Mouse (Mus musculus): ENCODE measurements around the gene Mst1r. TPM values are rescaled to one million over a fixed set of nuclear protein-coding genes. Genes with fewer than 3 reads are reported as not detected.
A peak's percentile ranks its signal among the peaks of the same experiment; 100 is the strongest.

Gene Mst1r
- polyA plus RNA-seq, 1 experiment from 2014 or later: 2.8 TPM

DNA sequence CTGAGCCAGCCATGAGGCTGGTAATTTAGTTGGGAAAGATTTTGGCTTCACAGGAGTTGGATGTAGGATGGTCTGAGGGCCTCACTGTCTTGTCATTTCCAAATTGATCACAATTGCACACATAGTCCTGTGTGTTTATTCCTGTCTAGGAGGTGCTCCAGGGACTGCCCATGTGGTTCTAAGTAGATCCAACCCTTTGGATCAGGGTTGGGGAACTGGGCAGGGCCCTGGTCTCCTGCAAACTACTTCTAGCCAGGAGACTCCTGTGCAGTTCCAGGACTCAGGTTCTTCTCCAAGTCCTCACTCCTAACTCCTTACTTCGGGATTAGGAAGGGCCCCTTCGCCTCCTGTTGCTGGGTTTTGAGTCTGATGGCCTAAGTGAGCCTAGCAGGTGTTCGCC is 28.7 kb downstream of the Mst1r start, which contains the start of gene Camkv:
TSS of gene Camkv (plus strand) at position 301 of the 400 bp plus-strand sequence.
- Histone ChIP-seq H3K4me3 (ENCODE audit: low read depth, low read length) (peak within 1 kb of the TSS; percentile 44), H3K9ac (ENCODE audit: low read depth, low read length) (peak within 1 kb of the TSS; percentile 65), H3K27ac (replicated peaks; ENCODE audit: low read depth, low read length) (no peak within 1 kb of the TSS), H3K36me3 (ENCODE audit: control insufficient read depth, insufficient read depth, low read length) (no peaks in the 10 kb centered on the region), H3K9me3 (ENCODE audit: control insufficient read depth, low read length) (no peaks in the 10 kb centered on the region), H3K4me1 (ENCODE audit: control insufficient read depth, insufficient read depth, low read length) (peaks cover 8% of the 10 kb centered on the region; the same call in 1 of the 2 replicates), H3K27me3 (replicated peaks; ENCODE audit: control insufficient read depth, insufficient read depth, low read length) (0 out of 2 replicates have a peak, but pooled peaks cover 16% of the 10 kb centered on the region), H3K4me2 (ENCODE audit: low read depth, low read length) (peak within 1 kb of the TSS; percentile 74)
- ATAC-seq (ENCODE audit: low read depth) (no peak), DNase-seq (ENCODE audit: low spot score) (no peak)
- 15% methylated on average over 3 of the region's 3 CpGs for WGBS

DNA sequence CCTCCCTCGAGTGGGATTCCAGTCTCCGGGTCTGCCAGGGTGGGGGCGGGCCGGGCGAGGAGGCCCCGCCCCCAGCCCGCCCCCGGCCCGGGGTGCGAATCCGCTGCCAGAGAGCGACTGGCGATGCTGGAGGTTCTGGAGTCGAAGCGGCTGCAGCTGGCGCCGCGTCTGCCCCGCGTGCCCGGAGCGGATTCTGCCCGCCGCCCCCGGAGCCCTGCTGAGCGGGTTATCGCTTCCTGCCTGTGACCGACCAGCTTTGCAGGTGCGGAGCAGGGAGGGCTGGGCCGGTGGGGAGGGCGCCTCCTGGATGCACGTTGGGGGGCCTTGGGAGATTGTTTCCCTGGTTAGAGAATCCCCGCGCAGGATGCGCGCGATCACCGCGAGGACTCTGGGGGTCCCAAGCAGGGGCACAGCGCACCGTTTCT is 29.1 kb downstream of the Mst1r start:
- 0% methylated on average over 15 of the region's 41 CpGs for WGBS
- ATAC-seq (ENCODE audit: low read depth) (peak; percentile 60), DNase-seq (ENCODE audit: low spot score) (no peak)
- Histone ChIP-seq H3K36me3 (ENCODE audit: control insufficient read depth, insufficient read depth, low read length) (no peaks in the 10 kb centered on the region), H3K9ac (ENCODE audit: low read depth, low read length) (peak overlapping the region; percentile 65), H3K27me3 (replicated peaks; ENCODE audit: control insufficient read depth, insufficient read depth, low read length) (0 out of 2 replicates have a peak, but pooled peaks cover 16% of the 10 kb centered on the region), H3K4me2 (ENCODE audit: low read depth, low read length) (peak overlapping the region; percentile 74), H3K4me3 (ENCODE audit: low read depth, low read length) (peak overlapping the region; percentile 44), H3K9me3 (ENCODE audit: control insufficient read depth, low read length) (no peaks in the 10 kb centered on the region), H3K27ac (replicated peaks; ENCODE audit: low read depth, low read length) (no peak overlapping the region), H3K4me1 (ENCODE audit: control insufficient read depth, insufficient read depth, low read length) (peaks cover 8% of the 10 kb centered on the region; the same call in 1 of the 2 replicates)

DNA sequence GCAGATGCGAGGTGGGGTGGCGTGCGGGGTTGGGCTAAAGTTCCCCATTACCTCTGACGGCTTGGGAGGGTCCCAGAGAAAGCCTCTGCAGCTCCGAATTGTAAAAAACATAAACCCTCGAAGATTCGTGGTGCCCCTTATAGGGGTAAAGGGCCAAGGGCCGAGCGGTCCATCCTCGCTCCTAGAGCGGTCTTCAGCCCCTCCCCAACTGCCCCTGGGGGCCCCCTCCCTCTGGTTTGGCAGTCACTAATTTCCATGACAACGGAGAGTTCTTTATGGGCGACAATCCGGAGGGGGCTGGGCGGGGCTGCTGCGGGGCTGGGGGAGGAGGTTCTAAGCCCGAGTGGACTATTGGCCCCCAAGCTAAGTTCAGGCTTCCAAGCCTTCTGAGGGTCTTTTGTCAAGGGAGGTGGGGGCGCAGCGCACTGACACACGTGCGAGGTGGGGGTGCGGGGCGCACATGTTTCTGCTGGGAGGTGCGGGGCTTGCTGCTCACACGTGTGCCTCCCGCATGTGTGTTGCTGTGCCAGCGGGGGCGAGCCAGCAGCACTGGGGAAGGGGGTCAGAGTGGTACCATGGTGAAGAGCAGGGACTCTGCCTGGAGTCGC is 29.6 kb downstream of the Mst1r start:
- Histone ChIP-seq H3K4me1 (ENCODE audit: control insufficient read depth, insufficient read depth, low read length) (peaks cover 8% of the 10 kb centered on the region; the same call in 1 of the 2 replicates), H3K9me3 (ENCODE audit: control insufficient read depth, low read length) (no peaks in the 10 kb centered on the region), H3K27me3 (replicated peaks; ENCODE audit: control insufficient read depth, insufficient read depth, low read length) (0 out of 2 replicates have a peak, but pooled peaks cover 16% of the 10 kb centered on the region), H3K36me3 (ENCODE audit: control insufficient read depth, insufficient read depth, low read length) (no peaks in the 10 kb centered on the region), H3K4me2 (ENCODE audit: low read depth, low read length) (peak overlapping the region; percentile 74), H3K4me3 (ENCODE audit: low read depth, low read length) (peak overlapping the region; percentile 44), H3K9ac (ENCODE audit: low read depth, low read length) (peak overlapping the region; percentile 65), H3K27ac (replicated peaks; ENCODE audit: low read depth, low read length) (no peak overlapping the region)
- ATAC-seq (ENCODE audit: low read depth) (peak; percentile 48), DNase-seq (ENCODE audit: low spot score) (no peak)
- WGBS: 1% methylated on average over 28 of the region's 29 CpGs

DNA sequence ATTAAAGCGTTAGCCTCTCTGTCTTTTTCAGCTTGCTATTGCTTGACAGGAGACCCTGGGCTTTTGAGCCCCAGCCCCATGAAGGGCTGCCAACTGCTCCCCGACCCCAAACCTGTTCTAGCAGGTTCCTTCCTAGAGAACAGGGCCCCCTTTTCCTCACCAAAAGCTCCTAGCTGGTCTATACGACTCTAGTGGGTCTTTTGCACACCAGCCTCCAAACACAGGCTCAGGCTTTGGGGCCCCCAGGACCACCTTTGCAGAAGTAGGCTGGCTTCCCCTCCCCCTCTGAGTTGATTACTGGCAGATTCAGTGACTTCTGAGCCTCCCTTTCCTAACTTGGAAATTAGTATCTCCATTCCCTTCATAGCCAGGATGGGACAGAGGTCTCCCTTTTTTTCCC is 30.2 kb downstream of the Mst1r start:
- no peaks in the 10 kb centered on the region for H3K9me3 ChIP-seq (ENCODE audit: control insufficient read depth, low read length)
- no peaks in the 10 kb centered on the region for H3K36me3 ChIP-seq (ENCODE audit: control insufficient read depth, insufficient read depth, low read length)
- peak overlapping the region; percentile 44 for H3K4me3 ChIP-seq (ENCODE audit: low read depth, low read length)
- 14% methylated on average over 3 of the region's 3 CpGs for WGBS
- H3K4me1 ChIP-seq (ENCODE audit: control insufficient read depth, insufficient read depth, low read length): peaks cover 8% of the 10 kb centered on the region; the same call in 1 of the 2 replicates
- no peak overlapping the region for H3K27ac ChIP-seq (replicated peaks; ENCODE audit: low read depth, low read length)
- peak overlapping the region; percentile 74 for H3K4me2 ChIP-seq (ENCODE audit: low read depth, low read length)
- ATAC-seq (ENCODE audit: low read depth): no peak
- H3K27me3 ChIP-seq (replicated peaks; ENCODE audit: control insufficient read depth, insufficient read depth, low read length): 0 out of 2 replicates have a peak, but pooled peaks cover 16% of the 10 kb centered on the region
- peak overlapping the region; percentile 65; the same call in 1 of the 2 replicates for H3K9ac ChIP-seq (ENCODE audit: low read depth, low read length)
- DNase-seq (ENCODE audit: low spot score): no peak

DNA sequence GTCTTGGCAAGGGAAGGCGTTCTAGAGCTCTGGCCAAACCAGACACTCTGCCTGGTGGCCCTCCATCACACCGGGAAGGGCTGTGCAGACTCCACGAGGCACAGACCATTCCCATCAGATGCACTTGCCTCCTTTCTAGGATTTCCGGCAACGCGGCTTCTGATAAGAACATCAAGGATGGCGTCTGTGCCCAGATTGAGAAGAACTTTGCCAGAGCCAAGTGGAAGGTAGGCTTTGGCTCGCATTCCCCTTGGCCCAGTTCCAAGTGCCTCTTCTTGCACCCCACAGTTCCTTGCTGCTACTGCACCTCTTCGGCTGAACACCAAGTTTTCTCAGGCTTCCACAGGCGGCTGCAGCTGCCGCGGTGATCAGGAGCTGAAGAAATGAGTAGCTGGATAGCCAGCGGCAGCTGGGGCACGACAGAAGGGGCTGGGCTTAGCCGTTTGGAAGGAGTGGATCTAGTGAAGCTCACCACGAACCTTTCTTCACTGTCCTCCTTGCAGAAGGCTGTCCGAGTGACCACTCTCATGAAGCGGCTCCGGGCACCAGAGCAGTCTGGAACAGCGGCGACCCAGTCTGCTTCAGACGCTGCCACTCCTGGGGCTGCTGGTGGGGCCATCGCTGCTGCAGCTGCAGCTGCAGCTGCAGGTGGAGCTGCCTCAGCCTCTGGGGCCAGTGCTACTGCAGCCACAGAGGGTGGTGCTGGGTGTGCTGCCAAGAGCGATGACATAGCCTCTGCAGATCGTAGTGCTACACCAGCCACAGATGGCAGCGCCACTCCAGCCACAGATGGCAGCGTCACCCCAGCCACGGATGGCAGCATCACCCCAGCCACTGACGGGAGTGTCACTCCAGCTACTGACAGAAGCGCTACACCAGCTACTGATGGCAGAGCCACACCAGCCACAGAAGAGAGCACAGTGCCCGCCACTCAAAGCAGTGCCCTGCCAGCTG is 40.8 kb downstream of the Mst1r start:
- ATAC-seq (ENCODE audit: low read depth) (no peak), DNase-seq (ENCODE audit: low spot score) (peak; percentile 23)
- Histone ChIP-seq H3K9me3 (ENCODE audit: control insufficient read depth, low read length) (no peaks in the 10 kb centered on the region), H3K27me3 (replicated peaks; ENCODE audit: control insufficient read depth, insufficient read depth, low read length) (no peaks in the 10 kb centered on the region), H3K27ac (replicated peaks; ENCODE audit: low read depth, low read length) (no peak overlapping the region), H3K36me3 (ENCODE audit: control insufficient read depth, insufficient read depth, low read length) (no peaks in the 10 kb centered on the region), H3K4me3 (ENCODE audit: low read depth, low read length) (no peak overlapping the region), H3K4me1 (ENCODE audit: control insufficient read depth, insufficient read depth, low read length) (peaks cover 4% of the 10 kb centered on the region), H3K4me2 (ENCODE audit: low read depth, low read length) (no peak overlapping the region), H3K9ac (ENCODE audit: low read depth, low read length) (no peak overlapping the region)
- WGBS: 86% methylated on average over 30 of the region's 31 CpGs

DNA sequence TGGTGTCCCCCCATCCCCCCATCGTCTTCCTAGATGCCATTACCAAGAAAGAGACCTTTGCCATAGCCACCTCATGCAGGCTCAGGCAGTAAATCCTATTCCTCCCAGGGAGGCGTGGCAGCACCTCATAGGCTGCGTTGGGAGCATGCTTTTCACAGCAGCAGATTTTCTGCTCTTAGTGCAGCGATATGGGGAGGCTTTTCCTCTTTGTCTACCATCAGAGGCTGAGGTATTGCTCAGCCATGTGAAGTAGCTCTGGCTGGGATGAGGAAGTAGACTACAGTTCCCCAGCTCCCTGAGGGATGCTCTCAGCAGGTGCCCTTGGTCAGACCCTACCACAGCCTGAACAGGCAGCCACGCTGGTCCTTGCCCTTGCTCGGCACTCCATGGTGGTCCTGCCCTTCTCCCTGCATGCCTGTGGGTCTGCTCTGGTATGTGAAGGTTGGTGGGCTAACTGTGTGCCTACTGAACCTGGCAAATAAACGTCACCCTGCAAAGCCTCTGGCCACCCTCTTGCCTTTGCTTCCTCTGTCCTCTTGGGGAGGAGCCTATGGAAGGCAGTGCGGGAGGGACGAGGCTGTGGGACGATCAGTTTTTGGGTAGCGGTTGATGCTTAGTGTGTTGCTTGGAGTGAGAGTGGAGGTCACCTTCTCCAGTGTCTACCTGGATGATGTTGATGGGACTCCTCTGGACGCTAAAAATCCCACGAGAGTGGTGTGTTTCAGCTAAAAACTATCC is 42.7 kb downstream of the Mst1r start:
- no peak for ATAC-seq (ENCODE audit: low read depth)
- WGBS: 76% methylated on average over 13 of the region's 13 CpGs
- Histone ChIP-seq H3K9me3 (ENCODE audit: control insufficient read depth, low read length) (no peaks in the 10 kb centered on the region), H3K4me2 (ENCODE audit: low read depth, low read length) (no peak overlapping the region), H3K9ac (ENCODE audit: low read depth, low read length) (no peak overlapping the region), H3K4me1 (ENCODE audit: control insufficient read depth, insufficient read depth, low read length) (peaks cover 4% of the 10 kb centered on the region), H3K36me3 (ENCODE audit: control insufficient read depth, insufficient read depth, low read length) (no peaks in the 10 kb centered on the region), H3K27ac (replicated peaks; ENCODE audit: low read depth, low read length) (no peak overlapping the region), H3K27me3 (replicated peaks; ENCODE audit: control insufficient read depth, insufficient read depth, low read length) (no peaks in the 10 kb centered on the region), H3K4me3 (ENCODE audit: low read depth, low read length) (no peak overlapping the region)
- DNase-seq (ENCODE audit: low spot score): no peak

DNA sequence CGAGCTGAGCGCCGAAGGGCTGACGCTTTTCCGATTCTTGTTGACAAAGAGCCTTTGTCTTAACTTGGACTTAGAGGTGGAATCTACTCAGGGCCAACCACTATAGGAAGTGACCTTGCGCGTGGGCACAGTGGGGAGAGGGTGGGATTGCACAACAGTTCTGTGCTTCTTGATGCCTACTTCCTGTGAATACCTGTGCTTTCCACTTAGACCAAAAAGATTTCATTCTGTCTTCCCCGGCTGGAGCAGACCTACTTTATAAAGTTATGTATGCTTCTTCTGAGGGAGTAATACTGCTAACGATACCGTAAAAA is 43.2 kb downstream of the Mst1r start, which contains the start of gene Traip:
TSS of gene Traip (plus strand) at position 215 of the 314 bp plus-strand sequence.
- H3K4me1 ChIP-seq (ENCODE audit: control insufficient read depth, insufficient read depth, low read length): peaks cover 4% of the 10 kb centered on the region
- H3K4me2 ChIP-seq (ENCODE audit: low read depth, low read length): peak within 1 kb of the TSS; percentile 65
- ATAC-seq (ENCODE audit: low read depth): no peak
- peak within 1 kb of the TSS; percentile 73 for H3K9ac ChIP-seq (ENCODE audit: low read depth, low read length)
- peak within 1 kb of the TSS; percentile 69 for H3K4me3 ChIP-seq (ENCODE audit: low read depth, low read length)
- no peaks in the 10 kb centered on the region for H3K9me3 ChIP-seq (ENCODE audit: control insufficient read depth, low read length)
- DNase-seq (ENCODE audit: low spot score): no peak
- H3K36me3 ChIP-seq (ENCODE audit: control insufficient read depth, insufficient read depth, low read length): no peaks in the 10 kb centered on the region
- H3K27ac ChIP-seq (replicated peaks; ENCODE audit: low read depth, low read length): peak within 1 kb of the TSS; percentile 77
- 83% methylated on average over 10 of the region's 10 CpGs for WGBS
- H3K27me3 ChIP-seq (replicated peaks; ENCODE audit: control insufficient read depth, insufficient read depth, low read length): no peaks in the 10 kb centered on the region

Data from embryonic facial prominence, embryonic 14.5 days (tissue).